Mouse (Mus musculus) bone marrow macrophage, adult 2 months (primary cell): ENCODE results near the gene A630089N07Rik.
"Not testable (repeated sequence)": the region's sequence is repeated elsewhere in the genome, so short reads cannot be mapped to it uniquely, and the experiment has no call there.

Experiments used
- CTCF ChIP-seq: IDR thresholded peaks from 2 replicates; pipeline ENCODE4 v1.5.1; 2012; ENCODE audit warnings: low read depth, mild to moderate bottlenecking, low read length, moderate library complexity
- POLR2A ChIP-seq: IDR thresholded peaks from 2 replicates; pipeline ENCODE4 v1.6.1; 2012; ENCODE audit warnings: mild to moderate bottlenecking, low read depth, low read length, borderline replicate concordance

GRCm38 (mm10) chr16:97997383-97997731 lies 84.9 kb downstream of the A630089N07Rik start:
- not testable (repeated sequence) for TF ChIP-seq CTCF, POLR2A
